Comparison of ENCODE assay signal across 9 mouse cellular contexts in the genomic region with DNA sequence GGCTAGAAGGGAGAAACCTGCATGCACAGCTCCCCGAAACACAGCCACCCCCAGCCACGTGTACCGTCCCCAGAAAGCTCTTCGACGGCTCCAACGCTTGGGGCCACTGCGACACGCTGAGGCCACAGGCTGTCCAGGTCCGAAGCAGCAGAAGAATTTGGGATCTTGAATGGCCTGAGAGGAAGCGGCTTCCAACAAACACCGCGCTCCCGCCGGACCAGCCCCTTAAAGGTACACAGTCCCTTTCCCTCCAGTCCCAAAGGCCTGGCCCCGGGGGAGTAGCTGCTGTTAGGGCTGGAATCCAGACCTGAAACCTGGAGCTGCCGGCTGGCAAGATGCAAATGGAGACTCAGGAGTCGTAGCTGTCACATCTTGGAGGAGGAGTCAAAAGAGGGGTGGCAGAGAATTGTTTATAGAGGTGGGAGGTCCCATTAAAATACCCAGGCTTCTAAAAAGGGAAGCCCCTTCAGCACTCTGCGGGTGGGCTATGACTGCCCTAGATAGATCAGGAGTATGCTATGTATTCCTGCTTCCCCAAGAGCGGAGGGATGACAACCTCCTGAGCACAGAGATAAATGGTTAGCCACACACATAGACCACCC. TPM values are rescaled to one million over a fixed set of nuclear protein-coding genes. Genes with fewer than 3 reads are reported as not detected.
DNase-seq lines count a peak whose midpoint lies in the region; ATAC-seq and TF ChIP-seq lines count a peak whose summit lies in the region.
"Had no signal": no experiment of that assay in that cellular context is flagged by ENCODE, and none has a peak within 500 bp of the region (broad histone marks: within the 10 kb centered on the region; RNA-seq: fewer than 3 reads in every experiment).

Gene Hapln3, minus strand, starts transcription at position 176 of the 602 bp plus-strand sequence.

- H3K27ac ChIP-seq in forebrain, postnatal 0 days (ENCODE audit: low read depth, low read length), result no peak within 1 kb of the TSS
- H3K27ac ChIP-seq in midbrain, embryonic 14.5 days (replicated peaks; ENCODE audit: low read depth, low read length), result no peak within 1 kb of the TSS
- H3K27ac ChIP-seq: macrophage had no signal

- TF ChIP-seq CTCF in forebrain, postnatal 0 days (IDR thresholded peaks at IDR 0.05; ENCODE audit: low read depth), result no peak

- H3K4me3 ChIP-seq in forebrain, postnatal 0 days (ENCODE audit: low read depth, low read length), result peak within 1 kb of the TSS; percentile 19
- peak within 1 kb of the TSS; percentile 3; the same call in 1 of the 2 replicates for H3K4me3 ChIP-seq in midbrain, embryonic 14.5 days (replicated peaks; ENCODE audit: low read depth, low read length)

- H3K4me1 ChIP-seq in forebrain, postnatal 0 days (ENCODE audit: insufficient read depth), result no peaks in the 10 kb centered on the region
- H3K4me1 ChIP-seq in midbrain, embryonic 14.5 days (ENCODE audit: control insufficient read depth, insufficient read depth, low read length), result no peaks in the 10 kb centered on the region

- H3K9me3 ChIP-seq in forebrain, postnatal 0 days (ENCODE audit: low read length), result no peaks in the 10 kb centered on the region
- H3K9me3 ChIP-seq in midbrain, embryonic 14.5 days (ENCODE audit: control insufficient read depth, low read length), result no peaks in the 10 kb centered on the region

- peak; percentile 36; the same call in 1 of the 2 replicates for ATAC-seq in forebrain, postnatal 0 days
- no peak for ATAC-seq in midbrain, embryonic 14.5 days (ENCODE audit: low FRiP score, low TSS enrichment)
- ATAC-seq in activated CD4-positive, CD25-positive, alpha-beta regulatory T cell, adult 4 months, result no peak

- peak within 1 kb of the TSS; percentile 41 for H3K4me2 ChIP-seq in forebrain, postnatal 0 days (ENCODE audit: low read depth)
- peak within 1 kb of the TSS; percentile 42 for H3K4me2 ChIP-seq in midbrain, embryonic 14.5 days (ENCODE audit: low read length)

- H3K9ac ChIP-seq in forebrain, postnatal 0 days, result 0 out of 2 replicates have a peak within 1 kb of the TSS, but pooled peaks have one; percentile 15
- H3K9ac ChIP-seq in midbrain, embryonic 14.5 days (replicated peaks; ENCODE audit: low read length), result no peak within 1 kb of the TSS

- no peaks in the 10 kb centered on the region for H3K36me3 ChIP-seq in forebrain, postnatal 0 days (ENCODE audit: insufficient read depth)
- no peaks in the 10 kb centered on the region for H3K36me3 ChIP-seq in midbrain, embryonic 14.5 days (ENCODE audit: control insufficient read depth, insufficient read depth, low read length)

- WGBS in forebrain, postnatal 0 days, result 6% methylated on average over 19 of the region's 19 CpGs
- 5% methylated on average over 19 of the region's 19 CpGs for WGBS in midbrain, embryonic 14.5 days

- peak; percentile 46 to 48 for DNase-seq in right cerebral cortex, postnatal 10 days (ENCODE audit: low spot score in 2 of 2)
- DNase-seq in right cerebral cortex, postnatal 25 days, result no peak
- DNase-seq in forebrain, postnatal 0 days, result no peak
- DNase-seq in kidney, postnatal 10 days, result peak; percentile 58
- DNase-seq in midbrain, embryonic 14.5 days, result peak; percentile 50
- no peak for DNase-seq in cerebellum, adult 9-10 months
- DNase-seq in frontal cortex, postnatal 25 days (ENCODE audit: low spot score in 2 of 2), result no peak

- no peaks in the 10 kb centered on the region; the same call in 1 of the 2 replicates for H3K27me3 ChIP-seq in forebrain, postnatal 0 days (ENCODE audit: insufficient read depth, low read length)
- peaks cover 9% of the 10 kb centered on the region; the same call in 1 of the 2 replicates for H3K27me3 ChIP-seq in midbrain, embryonic 14.5 days (ENCODE audit: control insufficient read depth, insufficient read depth, low read length)

RNA-seq across cellular contexts. Expression of gene Hapln3, which starts in this region (rescaled TPM):
- total RNA-seq in forebrain, postnatal 0 days (2014; rRNA removed), result 1.9 and 2.7 TPM in 2 replicates
- polyA plus RNA-seq in forebrain, postnatal 0 days (2015; fragmentation: Nextera tagmentation; extraction: Ambion mirVana), result 2.7 and 3.5 TPM in 2 replicates
- polyA plus RNA-seq in midbrain, embryonic 14.5 days (2014; fragmentation: Nextera tagmentation; extraction: Ambion mirVana), result 1.3 and 1.7 TPM in 2 replicates
- under 1 TPM in 1 of 2 experiments, not detected in 1; 0.42 TPM for polyA plus RNA-seq in activated CD4-positive, CD25-positive, alpha-beta regulatory T cell, adult 4 months (2017; shearing (Covaris generic))
- polyA plus RNA-seq: macrophage had no signal

Comparison
In these comparisons a context has a peak if more than half of its experiments do, and no peak if none do; other contexts are left out.
1. DNase-seq: peak in right cerebral cortex, postnatal 10 days (2 of 2), kidney, postnatal 10 days (single experiment) and midbrain, embryonic 14.5 days (single experiment); none in right cerebral cortex, postnatal 25 days (single experiment), forebrain, postnatal 0 days (single experiment), cerebellum, adult 9-10 months (single experiment) and frontal cortex, postnatal 25 days (0 of 2).